Mouse (Mus musculus): ENCODE data around the gene Ttc22. TPM values are rescaled to one million over a fixed set of nuclear protein-coding genes. Genes with fewer than 3 reads are reported as not detected.

The Ttc22 gene
- polyA plus RNA-seq, 1 experiment: not detected

DNA sequence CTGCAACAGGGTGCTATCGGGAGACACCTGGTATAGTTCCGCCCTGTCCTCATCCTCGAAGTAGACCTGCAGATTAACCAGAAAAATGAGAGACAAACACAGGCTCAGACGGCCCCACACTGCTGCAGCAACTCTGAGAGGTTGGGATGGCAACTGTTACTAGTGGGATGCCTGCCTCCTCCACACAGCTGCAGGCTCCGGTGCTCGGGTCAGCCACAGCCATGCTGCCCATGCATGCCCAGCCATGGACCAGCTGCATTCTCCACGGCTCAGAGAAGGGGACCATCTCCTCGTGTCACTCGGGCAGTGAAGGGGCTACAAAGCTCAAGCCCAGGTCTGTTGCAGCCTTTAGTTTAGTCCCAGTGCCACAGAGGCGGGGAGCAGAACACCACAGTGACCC is 43.4 kb downstream of the Ttc22 start:
- no peak for TF ChIP-seq GATA1 (IDR thresholded peaks at IDR 0.05; ENCODE audit: low read length)

DNA sequence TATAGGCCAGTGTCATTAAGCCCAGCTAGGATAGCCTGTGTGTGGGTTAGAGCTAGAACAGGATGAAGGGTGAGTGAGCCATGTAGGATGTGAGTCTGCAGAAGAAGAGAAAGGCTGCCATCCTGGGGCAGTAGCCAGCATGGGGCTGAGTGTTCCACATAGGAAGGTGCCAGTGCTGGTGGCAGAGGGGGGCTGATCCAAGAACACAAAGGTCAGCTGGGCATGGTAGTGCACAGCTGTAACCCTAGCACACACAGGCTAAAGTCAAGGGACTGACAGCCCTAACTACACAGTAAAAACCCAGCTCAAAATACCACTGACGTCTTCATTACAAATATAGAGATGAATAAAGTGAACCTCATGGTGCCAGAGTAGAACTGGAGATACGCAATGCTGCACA is 44.3 kb downstream of the Ttc22 start:
- no peak for TF ChIP-seq GATA1 (IDR thresholded peaks at IDR 0.05; ENCODE audit: low read length)

DNA sequence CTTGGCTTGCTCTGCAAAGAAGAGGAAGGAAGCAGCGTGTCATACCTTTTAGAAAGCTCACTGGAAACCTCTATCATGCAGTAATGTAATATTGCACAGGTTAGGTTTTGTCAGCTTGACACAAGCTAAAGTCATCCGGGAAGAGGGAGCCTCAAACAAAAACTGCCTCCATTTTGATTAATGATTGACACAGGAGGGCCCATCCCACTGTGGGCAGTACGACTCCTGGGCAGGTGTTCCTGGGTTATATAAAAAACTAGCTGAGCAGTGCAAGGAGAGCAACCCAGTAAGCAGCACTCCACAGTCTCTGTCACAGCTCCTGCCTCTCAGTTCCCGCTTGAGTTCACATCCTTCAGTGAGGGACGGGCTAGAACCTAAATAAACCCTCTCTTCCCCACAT is 54.5 kb downstream of the Ttc22 start:
- no peak for TF ChIP-seq GATA1 (IDR thresholded peaks at IDR 0.05; ENCODE audit: low read length)

DNA sequence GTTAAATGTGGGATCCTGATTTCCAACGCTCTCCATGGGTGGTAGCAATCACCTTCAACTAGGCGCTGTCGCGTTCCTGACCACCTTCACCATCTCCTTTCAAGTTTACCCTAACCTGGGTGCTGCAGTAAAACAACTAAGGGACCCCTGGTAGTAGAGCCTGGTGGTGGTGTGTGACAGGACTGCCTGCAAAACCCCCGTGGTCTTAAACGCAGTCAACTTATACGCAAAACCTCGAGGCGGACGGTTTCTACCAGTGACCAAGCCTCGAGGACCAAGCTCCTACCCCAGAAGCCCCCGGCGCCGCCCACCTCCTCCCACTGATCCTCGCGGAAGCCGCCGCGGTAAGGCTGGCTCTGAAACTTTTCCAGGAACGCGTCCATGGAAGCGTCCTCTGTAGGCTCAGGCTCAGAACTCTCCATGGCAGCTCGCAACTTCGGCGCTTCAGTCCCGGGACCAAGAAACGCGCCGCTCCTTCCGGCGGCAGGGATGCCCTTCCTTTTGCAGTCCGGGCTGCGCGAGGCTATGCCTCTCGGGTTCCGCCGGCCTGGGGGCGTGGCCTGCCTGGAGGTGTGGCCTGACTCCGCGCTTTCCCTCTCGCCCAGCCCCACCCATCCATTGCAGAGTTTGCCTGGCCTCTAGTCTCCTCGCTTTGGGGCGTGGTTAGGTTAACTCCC is 56.3 kb downstream of the Ttc22 start, which contains the start of gene Ttc4:
Gene Ttc4 (minus strand): TSS at position 503 of the 677 bp plus-strand sequence.
- TF ChIP-seq GATA1 (IDR thresholded peaks at IDR 0.05; ENCODE audit: low read length): no peak

DNA sequence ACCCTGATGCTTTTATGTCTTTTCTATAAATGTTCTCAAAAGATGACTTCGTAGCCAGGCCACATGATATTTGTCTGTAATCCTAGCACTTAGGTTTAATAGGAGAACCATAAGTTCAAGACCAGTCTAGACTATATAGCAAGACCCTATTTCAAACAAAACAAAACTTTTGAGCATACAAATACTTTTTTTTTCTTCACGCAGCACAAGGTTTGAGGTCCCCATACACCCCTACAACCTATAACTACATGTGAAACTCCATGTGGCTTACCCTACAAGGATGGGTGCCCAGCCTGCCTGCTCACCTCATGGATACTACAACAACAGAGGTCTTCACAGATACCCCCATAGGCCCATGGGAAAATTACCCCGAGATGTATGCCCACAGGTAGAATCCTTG is 56.9 kb downstream of the Ttc22 start:
- no peak for TF ChIP-seq GATA1 (IDR thresholded peaks at IDR 0.05; ENCODE audit: low read length)

DNA sequence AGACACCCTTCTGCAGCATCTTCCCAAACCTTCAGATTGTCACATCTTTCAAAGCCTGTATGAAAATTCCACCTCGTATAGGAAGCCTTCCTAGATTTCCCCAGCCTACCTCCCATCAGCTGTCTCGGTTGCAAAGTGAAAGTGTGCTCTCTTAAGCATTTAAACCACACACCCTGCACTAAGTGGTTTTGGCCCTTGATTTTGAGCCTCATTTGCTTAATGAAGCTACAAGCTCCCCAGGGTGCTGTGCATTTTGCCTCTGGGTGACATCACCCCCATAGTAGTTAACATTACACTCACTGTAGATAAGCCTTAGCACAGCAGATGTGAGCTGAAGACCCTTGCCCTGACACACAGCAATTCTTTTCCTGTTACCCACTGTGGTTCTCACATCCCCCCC is 58.7 kb downstream of the Ttc22 start:
- no peak for TF ChIP-seq GATA1 (IDR thresholded peaks at IDR 0.05; ENCODE audit: low read length)

DNA sequence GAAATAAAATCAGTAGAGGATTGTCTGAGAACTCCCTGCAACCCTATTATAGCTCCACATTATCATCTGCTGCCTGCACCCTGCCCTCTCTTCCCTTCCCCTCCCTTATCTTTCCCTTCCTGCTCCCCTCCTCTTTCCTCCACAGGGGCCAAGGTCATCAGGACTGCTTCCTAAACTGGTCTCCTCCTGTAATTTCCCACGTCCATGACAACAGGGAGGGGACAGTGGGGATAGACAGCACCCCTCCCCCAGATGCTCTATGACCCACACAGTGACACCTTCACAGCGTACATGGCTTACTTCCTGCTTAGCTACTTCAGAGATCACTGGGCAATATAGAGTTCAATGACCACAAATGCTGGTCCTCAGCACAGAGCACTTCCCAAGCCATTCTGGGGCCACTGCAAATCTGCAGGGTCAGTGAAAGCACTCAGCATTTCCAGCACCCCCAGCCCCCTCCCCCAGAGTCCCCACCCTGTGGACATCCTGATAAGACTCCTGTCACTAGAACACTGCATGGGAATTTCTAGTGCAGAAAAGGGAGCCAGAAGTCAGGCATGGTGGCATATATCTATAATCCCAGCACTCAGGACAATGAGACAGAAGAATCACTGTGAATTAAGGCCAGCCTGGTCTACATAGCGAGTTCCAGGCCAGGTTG is 66.5 kb downstream of the Ttc22 start:
- no peak for TF ChIP-seq GATA1 (IDR thresholded peaks at IDR 0.05; ENCODE audit: low read length)

Other genes with a start within 250 kb of the Ttc22 start
- gene Pcsk9, start 158.1 kb upstream of the Ttc22 start, polyA plus RNA-seq (2012): 0.11 and 0.15 TPM in 2 replicates
- gene Bsnd, start 130.1 kb upstream of the Ttc22 start, polyA plus RNA-seq (2012): not detected in 2 replicates
- 86.9 and 101 TPM in 2 replicates for gene Dhcr24, start 61.4 kb upstream of the Ttc22 start, polyA plus RNA-seq (2012)
- not detected in 2 replicates for gene Lexm, start 5.2 kb upstream of the Ttc22 start, polyA plus RNA-seq (2012)
- 3.7 and 5.4 TPM in 2 replicates for gene Pars2, start 28.6 kb downstream of the Ttc22 start, polyA plus RNA-seq (2012)
- 3.0 and 16.1 TPM in 2 replicates for gene Ttc4, start 56.5 kb downstream of the Ttc22 start, polyA plus RNA-seq (2012)
- not detected in 2 replicates for gene Mroh7, start 108.5 kb downstream of the Ttc22 start, polyA plus RNA-seq (2012)
- not detected in 2 replicates for gene Fam151a, start 111.5 kb downstream of the Ttc22 start, polyA plus RNA-seq (2012)
- gene Acot11, start 182.6 kb downstream of the Ttc22 start, polyA plus RNA-seq (2012): 0.10 and 0.15 TPM in 2 replicates

All from G1E-ER4 (cell line).